Mouse (Mus musculus) ZHBTc4 (cell line): ENCODE measurements around the gene Hist1h2ac.

Experiments used
- DNase-seq: peaks from one replicate; pipeline ENCODE4 v3.0.0-alpha.2; 2011; ENCODE audit warnings: low read depth, low spot score

Hist1h2ac gene

DNA sequence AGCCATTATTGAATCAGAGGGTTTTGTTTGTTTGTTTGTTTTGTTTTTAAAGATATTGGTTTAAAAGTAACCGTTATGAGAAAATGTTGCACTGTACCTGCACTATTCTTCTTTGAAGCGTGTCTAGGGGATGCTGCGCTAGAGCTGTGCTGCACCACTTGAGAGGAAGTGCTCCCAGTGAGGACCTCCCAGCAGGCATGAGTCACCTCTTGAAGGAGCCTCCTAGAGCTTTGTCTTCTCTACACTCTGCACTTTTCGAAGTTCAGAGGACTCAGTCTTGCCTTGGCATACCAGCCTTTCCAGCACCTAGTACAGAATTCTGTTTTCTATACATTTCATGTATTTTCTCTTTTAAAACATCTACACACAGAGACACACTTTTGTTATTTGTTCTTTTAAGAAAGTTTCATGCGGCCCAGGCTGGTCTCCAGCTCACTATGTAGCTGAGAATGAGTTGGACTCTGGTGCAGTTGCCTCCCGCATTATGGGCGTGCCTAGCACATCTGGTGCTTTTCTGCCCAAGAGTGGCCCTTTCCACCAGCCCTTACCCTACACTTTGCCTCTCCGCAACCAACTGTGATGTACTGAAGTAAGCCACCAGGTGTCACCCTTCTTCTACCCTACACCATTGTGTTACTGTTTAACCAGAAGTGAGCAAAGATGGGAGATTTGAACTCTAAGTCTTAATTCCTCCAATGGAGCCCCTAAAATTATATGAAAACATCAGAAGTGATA lies 17.2 kb upstream of the Hist1h2ac start:
- peak; percentile 91 for DNase-seq

DNA sequence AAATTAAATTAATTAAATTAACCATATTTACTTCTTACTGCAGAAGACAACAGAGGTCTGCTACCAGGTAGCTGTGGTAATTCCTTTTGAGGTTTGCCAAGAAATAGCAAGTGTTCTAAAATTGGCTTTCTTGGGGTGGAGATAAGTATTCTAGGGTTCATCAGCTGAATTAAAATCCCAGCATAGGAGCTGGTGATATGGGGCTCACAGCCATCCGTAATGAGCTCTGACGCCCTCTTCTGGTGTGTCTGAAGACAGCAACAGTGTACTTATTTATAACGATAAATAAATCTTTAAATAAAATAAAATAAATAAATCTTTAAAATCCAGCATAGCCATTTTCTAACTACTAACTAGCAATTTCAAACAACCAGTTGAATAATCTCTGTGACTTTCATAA lies 16.0 kb upstream of the Hist1h2ac start:
- no peak for DNase-seq

DNA sequence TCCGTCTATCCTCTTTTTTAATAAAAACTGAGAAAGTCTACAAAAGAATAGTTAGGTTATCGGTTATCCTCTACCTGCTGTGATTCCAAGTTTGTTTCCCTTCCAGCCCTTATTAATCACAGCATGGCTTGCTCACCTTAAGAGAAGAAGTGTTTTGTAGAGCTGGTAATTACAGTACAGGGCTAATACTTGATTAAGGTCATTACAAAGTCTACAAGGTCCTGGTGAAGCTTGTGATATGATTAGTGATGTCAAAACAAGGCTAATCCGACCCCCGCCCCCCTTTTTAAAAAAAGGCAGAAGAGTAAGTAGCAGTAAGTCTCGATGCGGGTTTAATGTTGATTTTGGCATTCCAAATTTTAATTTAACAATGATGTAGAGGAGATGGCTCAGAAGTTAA lies 15.2 kb upstream of the Hist1h2ac start:
- DNase-seq: no peak

DNA sequence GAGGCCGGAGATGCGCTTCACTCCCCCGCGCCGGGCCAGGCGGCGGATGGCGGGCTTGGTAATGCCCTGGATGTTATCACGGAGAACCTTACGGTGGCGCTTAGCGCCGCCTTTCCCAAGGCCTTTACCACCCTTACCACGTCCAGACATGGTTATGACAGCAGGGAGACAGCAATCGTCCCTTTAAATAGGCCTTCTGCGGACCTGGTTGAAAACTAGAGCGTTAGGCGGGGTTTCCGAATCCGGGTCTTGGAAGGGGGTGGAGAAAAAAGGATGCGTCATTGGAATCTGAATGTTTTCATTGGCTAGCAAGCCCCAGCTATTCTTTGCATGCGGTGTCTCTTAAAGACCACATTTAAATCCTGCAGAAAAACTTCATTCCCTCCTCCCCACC lies 14.5 kb upstream of the Hist1h2ac start, which contains the start of gene Hist1h4c:
Hist1h4c (minus strand) TSS at position 155 of the 394 bp plus-strand sequence.
- DNase-seq: peak; percentile 97

DNA sequence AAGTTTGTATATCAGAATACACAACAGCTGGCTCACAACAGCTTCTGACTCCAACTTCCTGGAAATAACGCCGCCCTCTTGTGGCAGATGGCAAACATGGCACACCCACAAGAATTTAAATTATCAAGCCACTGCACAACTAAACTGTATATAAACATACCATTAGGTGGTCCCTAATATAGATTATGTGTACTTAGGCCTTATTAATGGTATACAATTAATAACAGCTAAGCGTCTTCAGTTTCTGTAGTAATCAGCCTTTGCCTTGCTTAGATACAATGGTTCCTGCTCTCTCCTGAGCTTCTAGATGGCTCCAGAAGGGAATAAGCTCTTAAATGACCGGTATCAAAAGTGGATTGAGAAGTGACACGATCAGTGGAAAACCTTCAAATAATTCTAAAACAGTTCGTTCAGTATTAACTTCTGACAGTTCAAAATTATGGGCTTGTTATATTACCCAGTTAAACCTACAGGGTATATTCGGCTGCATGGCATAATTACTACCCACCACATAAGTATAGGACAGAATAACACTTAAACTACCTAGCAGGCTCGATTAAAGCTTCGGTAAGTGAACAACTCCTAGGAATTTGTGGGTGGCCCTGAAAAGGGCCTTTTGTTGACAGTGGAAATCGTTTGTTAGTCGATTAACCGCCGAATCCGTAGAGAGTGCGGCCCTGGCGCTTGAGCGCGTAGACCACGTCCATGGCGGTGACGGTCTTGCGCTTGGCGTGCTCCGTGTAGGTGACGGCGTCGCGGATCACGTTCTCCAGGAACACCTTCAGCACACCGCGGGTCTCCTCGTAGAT lies 13.9 kb upstream of the Hist1h2ac start:
- DNase-seq: peak; percentile 82

DNA sequence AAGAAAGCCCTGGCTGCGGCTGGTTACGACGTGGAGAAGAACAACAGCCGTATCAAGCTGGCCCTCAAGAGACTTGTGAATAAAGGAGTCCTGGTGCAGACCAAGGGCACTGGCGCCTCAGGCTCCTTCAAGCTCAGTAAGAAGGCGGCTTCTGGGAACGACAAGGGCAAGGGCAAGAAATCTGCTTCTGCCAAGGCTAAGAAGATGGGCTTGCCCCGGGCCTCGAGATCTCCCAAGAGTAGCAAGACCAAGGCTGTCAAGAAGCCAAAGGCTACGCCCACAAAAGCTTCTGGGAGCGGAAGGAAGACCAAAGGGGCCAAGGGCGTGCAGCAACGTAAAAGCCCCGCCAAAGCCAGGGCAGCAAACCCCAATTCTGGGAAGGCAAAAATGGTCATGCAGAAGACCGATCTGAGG lies 12.3 kb upstream of the Hist1h2ac start:
- peak; percentile 78 for DNase-seq

DNA sequence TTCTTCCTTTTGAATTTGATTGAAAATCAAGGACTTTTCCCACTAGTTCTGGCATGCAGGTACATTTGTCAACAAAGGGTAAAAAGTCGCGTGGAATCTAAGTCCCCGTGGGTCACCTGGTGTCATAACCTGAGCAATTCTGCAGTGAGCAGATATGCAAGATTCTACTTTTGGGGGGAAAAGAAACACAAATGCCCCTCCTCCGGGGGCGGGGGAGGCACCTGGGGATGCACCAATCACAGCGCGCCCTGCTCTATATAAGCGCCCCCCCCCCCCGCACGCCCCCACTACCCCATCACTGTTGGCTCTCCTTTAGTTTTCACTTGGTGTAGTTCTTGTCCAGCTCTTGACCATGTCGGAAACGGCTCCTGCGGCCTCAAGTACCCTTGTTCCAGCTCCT lies 11.8 kb upstream of the Hist1h2ac start, which contains the start of gene Hist1h1t:
Hist1h1t (plus strand) TSS at position 301 of the 400 bp plus-strand sequence.
- DNase-seq: no peak

DNA sequence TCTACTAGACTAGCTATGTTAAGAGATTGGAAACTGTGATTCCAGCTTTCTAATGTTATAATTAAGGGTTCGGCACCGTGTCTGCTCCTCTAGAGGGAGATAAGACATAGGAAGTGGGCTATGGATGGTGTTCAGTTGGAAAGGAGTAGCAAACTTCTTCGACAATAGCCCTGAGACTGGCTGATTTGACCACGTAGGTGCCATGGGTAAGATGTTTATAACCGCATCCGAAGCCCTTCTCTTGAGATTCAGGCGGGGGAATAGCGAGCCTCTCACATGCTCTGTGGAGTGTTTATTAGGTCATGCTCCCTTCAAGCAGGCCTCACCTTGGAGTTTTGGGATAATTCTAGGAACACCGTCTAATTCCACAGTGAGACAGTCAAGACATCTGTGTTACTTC lies 11.2 kb upstream of the Hist1h2ac start:
- DNase-seq: no peak

DNA sequence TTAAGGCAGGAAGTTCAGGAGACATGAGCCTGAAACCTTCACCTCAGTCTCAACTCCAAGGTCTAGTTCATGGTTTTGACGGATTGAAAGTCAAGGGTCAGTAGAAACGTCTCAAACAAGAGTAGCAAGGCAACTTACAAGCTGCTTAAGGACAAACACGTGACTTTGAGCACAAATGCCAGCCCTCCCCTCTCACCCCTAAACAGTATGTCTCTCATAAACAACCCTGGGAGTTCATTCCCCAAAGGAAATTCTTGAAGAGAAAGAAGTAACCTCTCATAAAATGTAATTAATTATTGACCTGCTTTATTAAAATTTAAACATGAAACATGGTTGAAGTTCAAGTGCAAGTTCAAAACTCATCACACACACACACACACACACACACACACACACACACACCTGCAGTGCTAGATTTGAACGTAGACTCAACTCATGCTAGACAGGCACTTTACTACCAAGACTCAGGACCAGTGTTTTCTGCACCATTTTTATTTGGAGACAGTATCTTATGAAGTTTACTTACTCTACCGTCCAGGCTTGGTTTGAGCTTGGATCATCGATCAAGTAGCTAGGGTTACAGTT lies 10.2 kb upstream of the Hist1h2ac start:
- no peak for DNase-seq

DNA sequence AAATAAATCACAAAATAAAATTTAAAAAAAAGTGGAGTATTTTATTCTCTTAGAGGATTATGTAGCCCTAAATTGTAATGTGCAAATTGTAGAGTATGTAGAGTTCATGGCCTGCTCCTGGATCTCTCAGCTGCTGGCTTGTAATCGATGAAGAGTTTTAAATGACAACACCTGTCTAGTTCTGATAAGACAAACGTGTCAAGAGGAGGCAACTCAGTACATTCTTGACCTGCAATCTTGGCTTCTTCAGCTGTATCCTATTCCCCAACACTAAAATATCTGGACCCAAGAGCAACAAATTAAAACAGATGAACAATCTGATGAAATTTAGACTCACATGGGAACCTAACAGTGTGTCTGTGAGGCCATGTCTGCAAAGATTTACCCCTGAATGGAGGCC lies 5.7 kb upstream of the Hist1h2ac start:
- DNase-seq: no peak

DNA sequence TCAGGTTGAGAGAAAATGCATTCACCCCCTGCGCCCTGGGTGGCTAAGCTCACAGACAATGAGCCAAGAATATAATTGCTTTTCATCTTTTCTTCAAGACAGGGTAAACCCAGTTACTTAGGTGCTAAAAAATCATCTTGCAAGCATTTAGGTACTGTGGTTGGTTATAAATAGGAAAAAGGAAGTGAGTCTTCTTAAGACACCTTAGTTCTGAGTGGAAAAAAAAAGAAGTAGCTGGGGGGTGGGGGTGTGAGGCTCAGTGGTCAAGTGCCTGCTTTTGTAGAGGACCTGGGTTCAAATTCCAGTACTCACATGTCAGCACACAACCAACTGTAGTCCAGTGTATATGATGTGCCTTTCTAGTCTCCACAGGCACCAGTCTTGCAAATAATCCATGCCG lies 5.2 kb upstream of the Hist1h2ac start:
- no peak for DNase-seq

DNA sequence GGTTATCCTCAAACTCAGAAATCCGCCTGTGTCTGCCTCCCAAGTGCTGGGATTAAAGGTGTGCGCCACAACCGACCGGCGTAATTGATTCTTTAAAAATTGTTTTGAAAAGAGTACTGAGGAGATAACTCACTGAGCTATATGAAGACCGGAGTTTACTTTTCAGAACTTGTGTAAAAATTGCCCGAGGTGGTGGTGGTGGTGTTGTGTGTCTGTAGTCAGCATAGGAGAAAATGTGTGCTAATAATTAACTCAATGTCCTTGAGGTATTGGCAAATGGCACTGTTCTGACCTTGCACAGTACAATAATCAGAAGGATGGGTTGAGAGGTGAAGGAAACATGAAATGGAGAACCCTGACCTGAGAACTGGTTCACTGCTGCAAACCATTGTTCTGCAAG lies 4.2 kb upstream of the Hist1h2ac start:
- no peak for DNase-seq

DNA sequence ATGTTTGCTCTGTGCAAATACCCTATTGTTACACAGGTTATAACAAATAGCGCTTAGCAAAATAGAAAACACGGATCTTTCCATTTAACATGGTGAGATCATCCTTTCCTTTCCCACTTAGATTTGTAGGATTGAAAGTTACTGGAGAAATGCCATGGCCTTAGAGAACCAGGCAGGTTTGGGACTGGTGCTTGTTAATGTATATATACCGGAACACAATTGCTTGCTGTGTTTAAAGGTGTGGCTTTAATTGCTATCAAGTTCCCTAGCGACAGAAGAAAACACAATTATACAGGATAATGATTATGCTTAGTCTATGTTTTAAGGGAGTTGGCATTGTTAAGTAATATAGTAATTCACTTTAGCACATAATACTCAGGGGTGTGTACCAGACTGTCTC lies 3.4 kb upstream of the Hist1h2ac start:
- DNase-seq: no peak

DNA sequence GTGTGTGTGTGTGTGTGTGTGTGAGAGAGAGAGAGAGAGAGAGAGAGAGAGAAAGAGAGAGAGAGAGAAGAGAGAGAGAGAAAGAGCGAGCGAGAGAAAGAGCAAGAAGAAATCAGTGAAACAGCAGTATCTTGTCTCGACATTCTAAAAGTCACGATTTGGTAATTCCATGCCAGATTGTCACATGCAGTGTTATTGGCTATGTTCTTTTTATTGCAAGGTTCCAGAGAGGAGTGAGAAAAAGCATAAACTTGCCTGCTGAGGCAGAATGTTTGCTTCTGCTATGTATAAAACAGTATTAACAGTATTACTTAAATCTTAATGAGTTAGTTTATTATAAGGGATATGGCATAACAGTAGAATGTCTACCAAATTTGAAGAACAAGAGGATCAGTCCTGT lies 2.2 kb upstream of the Hist1h2ac start:
- no peak for DNase-seq

DNA sequence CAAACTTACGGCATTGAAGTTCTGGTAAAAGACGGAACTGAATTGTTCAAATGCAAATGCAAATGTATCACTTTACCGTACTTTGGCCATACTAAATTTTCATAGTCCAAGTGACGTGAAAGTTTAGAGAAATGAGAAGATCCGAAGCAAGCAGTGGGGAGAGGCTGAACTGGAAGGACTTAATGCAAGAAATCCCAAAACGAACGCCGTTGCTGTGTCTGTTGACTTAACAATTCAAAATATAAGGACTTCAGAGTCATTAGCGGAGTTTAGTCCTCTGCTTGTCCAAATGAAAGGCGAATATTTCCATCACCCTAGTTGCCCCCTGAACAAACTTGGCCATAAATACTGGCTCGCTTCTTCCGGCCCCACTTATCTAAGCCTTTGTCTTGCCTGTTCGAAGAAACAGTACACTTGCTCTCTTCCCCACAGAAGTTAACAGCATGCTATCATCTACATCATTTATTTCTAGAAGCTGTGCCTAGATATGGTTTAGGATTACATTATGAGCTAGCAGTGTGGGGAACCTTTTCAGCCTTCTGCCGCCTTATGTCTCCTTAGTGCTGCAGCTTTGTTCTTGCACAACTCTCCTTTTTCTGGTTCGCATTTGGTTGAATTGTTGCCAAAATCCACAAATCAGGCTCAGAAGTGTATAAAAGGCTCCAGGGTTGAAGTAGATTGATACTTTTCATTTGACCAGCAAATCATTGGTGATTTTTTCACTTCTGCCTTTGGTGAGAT lies 1.5 kb upstream of the Hist1h2ac start:
- DNase-seq: peak; percentile 48

DNA sequence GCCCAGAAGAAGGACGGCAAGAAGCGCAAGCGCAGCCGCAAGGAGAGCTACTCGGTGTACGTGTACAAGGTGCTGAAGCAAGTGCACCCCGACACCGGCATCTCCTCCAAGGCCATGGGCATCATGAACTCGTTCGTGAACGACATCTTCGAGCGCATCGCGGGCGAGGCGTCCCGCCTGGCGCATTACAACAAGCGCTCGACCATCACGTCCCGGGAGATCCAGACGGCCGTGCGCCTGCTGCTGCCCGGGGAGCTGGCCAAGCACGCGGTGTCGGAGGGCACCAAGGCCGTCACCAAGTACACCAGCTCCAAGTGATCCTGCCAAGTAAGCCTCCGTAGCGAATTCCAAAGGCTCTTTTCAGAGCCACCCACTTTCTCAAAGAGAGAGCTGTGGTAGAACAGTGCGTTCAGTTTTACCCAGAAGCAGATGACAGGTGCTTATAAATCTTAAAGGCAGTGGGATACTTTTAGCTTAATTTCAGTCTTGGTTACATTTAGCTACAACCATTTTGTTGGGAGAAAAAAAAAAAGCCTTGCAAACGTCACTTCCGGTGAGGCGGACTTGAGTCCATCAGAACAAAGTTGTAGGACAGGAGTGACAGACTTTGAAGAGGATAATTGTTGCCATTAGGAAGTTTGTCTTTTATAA lies 672 bp upstream of the Hist1h2ac start:
- peak; percentile 85 for DNase-seq

DNA sequence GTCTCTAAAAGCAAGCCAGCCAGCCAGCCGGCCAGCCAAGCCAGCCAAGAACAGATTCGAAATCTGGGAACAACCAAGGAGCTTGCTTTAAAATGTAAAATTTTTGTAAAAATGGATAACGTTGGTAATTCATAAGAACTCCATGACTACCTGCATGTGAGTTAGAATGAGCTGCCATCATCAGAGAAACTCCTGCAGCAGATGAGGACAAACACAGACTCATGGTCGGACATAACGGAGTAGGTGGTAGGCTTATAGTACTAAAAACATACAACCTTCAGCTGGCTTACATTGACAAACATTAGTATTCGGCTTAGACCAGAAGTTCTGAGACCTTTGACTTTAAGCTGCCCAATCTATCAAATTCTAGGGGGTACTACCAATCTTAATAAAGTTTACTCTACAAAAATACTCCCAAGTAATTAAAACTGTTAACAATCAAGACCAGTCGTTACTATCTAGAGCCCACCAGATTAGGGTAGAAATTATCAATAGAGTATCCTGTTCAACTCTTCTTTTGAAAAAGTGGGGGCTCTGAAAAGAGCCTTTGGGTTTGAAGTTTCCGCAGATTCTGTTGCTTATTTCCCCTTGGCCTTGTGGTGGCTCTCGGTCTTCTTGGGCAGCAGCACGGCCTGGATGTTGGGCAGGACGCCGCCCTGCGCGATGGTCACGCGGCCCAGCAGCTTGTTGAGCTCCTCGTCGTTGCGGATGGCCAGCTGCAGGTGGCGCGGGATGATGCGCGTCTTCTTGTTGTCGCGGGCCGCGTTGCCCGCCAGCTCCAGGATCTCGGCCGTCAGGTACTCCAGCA lies 597 bp downstream of the Hist1h2ac start:
- peak; percentile 34 for DNase-seq

DNA sequence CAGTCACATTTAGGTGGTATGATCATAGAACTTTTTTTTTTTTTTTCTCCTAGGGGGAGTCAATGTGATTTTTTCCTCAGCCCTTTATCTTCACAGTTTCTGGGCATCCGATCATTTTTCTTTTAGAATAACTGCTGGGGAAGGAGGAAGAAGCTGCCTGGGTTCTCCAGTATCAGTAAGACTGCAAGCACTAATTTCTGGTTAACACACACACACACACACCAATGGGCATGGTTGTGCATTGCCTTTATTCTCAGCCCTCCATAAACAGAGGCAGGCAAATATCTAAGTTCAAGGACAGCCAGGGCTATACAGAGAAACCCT lies 1.2 kb downstream of the Hist1h2ac start:
- no peak for DNase-seq

DNA sequence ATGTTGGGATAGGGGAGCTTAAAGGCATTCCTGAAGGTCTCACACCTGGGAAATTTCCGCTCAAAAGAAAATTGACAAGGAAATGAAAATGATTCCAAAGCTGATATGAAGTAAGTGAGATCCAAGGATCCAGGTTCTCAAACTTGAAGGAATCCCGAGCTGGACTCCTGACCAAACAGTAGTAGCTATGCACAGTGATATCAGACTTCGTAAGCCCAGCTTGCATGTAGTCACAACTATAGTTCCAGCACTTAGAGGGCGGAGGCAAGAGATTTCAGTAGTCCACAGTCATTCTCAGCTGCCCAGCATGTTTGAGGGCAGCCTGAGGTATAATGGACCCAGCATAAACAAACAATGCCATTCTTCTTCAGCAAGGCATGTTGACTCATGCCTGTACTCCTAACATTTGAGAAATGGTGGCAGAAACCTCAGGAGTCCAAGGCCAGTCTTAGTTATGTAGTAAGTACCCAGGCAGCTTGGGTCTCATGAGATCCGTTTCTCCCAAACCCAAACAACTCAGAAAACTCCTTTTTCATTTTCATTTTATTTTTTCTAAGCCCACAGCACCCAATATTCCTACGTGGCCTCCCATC lies 1.7 kb downstream of the Hist1h2ac start:
- DNase-seq: no peak

DNA sequence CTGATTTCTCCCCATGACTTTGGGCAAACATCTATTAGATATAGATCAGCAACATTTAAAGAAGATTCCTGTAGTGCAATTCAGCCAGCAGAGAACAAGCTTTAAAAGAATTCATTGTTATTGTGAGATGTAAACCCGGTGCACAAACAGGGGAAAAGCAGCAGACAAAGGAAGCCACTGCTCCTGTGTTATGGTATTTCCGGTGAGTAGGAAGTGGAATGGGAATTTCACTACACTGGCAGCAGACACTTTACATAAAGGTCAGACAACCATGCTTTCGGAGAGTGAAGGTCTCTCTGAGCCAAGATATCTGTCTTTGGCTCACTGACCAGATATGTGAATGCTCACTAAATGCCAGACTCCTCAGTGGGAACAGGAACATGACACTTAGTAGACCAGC lies 21.2 kb downstream of the Hist1h2ac start:
- peak; percentile 58 for DNase-seq
